Mouse (Mus musculus): ENCODE results near the gene Gas2l1.
"Not testable (repeated sequence)": the region's sequence is repeated elsewhere in the genome, so short reads cannot be mapped to it uniquely, and the experiment has no call there.

Gas2l1 gene

GRCm38 (mm10) chr11:5065056-5065821 lies at the start of gene Gas2l1:
TSS of gene Gas2l1 (minus strand) at chr11:5065327.
- peak; percentile 82 for DNase-seq (ENCODE audit: low read depth, low spot score)

GRCm38 (mm10) chr11:5113645-5114044 lies 48.5 kb upstream of the Gas2l1 start:
- no peak for DNase-seq (ENCODE audit: low read depth, low spot score)

- DNase-seq (ENCODE audit: low read depth, low spot score) = no peak
Measured at GRCm38 (mm10) chr11:5109441-5109840, 44.3 kb upstream of the Gas2l1 start.

- no peak for DNase-seq (ENCODE audit: low read depth, low spot score)
Measured at GRCm38 (mm10) chr11:5103986-5104509, 38.9 kb upstream of the Gas2l1 start.

GRCm38 (mm10) chr11:5102384-5102783 lies 37.3 kb upstream of the Gas2l1 start:
- DNase-seq (ENCODE audit: low read depth, low spot score) = no peak

- DNase-seq (ENCODE audit: low read depth, low spot score) = no peak
Measured at GRCm38 (mm10) chr11:5101641-5102040, 36.5 kb upstream of the Gas2l1 start.

GRCm38 (mm10) chr11:5100801-5101200 lies 35.7 kb upstream of the Gas2l1 start:
- DNase-seq (ENCODE audit: low read depth, low spot score) = no peak

- DNase-seq (ENCODE audit: low read depth, low spot score) = no peak
Measured at GRCm38 (mm10) chr11:5100283-5100682, 35.2 kb upstream of the Gas2l1 start.

- DNase-seq (ENCODE audit: low read depth, low spot score) = peak; percentile 77
Measured at GRCm38 (mm10) chr11:5099576-5100183, 34.6 kb upstream of the Gas2l1 start.

GRCm38 (mm10) chr11:5098736-5099542 lies 33.8 kb upstream of the Gas2l1 start, which contains the start of the genes Rhbdd3 and Ewsr1:
TSS of gene Rhbdd3 (plus strand) at chr11:5098926.
TSS of gene Ewsr1 (minus strand) at chr11:5099266.
- peak; percentile 96 for DNase-seq (ENCODE audit: low read depth, low spot score)

- peak; percentile 14 for DNase-seq (ENCODE audit: low read depth, low spot score)
Measured at GRCm38 (mm10) chr11:5098035-5098735, 33.1 kb upstream of the Gas2l1 start.

- no peak for DNase-seq (ENCODE audit: low read depth, low spot score)
Measured at GRCm38 (mm10) chr11:5096480-5097020, 31.4 kb upstream of the Gas2l1 start.

- no peak for DNase-seq (ENCODE audit: low read depth, low spot score)
Measured at GRCm38 (mm10) chr11:5095877-5096276, 30.8 kb upstream of the Gas2l1 start.

GRCm38 (mm10) chr11:5091706-5092105 lies 26.6 kb upstream of the Gas2l1 start:
- DNase-seq (ENCODE audit: low read depth, low spot score) = no peak

- DNase-seq (ENCODE audit: low read depth, low spot score) = no peak
Measured at GRCm38 (mm10) chr11:5089147-5089546, 24.0 kb upstream of the Gas2l1 start.

GRCm38 (mm10) chr11:5076843-5077242 lies 11.7 kb upstream of the Gas2l1 start:
- not testable (repeated sequence) for DNase-seq (ENCODE audit: low read depth, low spot score)

GRCm38 (mm10) chr11:5075760-5076159 lies 10.6 kb upstream of the Gas2l1 start:
- no peak for DNase-seq (ENCODE audit: low read depth, low spot score)

GRCm38 (mm10) chr11:5074882-5075281 lies 9.8 kb upstream of the Gas2l1 start:
- no peak for DNase-seq (ENCODE audit: low read depth, low spot score)

GRCm38 (mm10) chr11:5068126-5068971 lies 3.2 kb upstream of the Gas2l1 start:
- no peak for DNase-seq (ENCODE audit: low read depth, low spot score)

GRCm38 (mm10) chr11:5067063-5067462 lies 1.9 kb upstream of the Gas2l1 start:
- DNase-seq (ENCODE audit: low read depth, low spot score) = no peak

All from embryo, embryonic 11.5 days (tissue).